Mouse (Mus musculus): ENCODE measurements around the gene Ptgfrn. TPM values are rescaled to one million over a fixed set of nuclear protein-coding genes. Genes with fewer than 3 reads are reported as not detected.

The Ptgfrn gene
- total RNA-seq (2021), result 10 to 100 TPM; 19.8 to 21.3 TPM
- long read RNA-seq, experiment 1, full-length matches to known transcripts, result 2 of 7 reads
- long read RNA-seq, experiment 1, partial matches to known transcripts, result 0 of 7 reads
- long read RNA-seq, experiment 1, other reads (novel, unspliced or antisense), result 5 of 7 reads
- long read RNA-seq, experiment 2, result 0 reads

- peak; percentile 83 to 84 for DNase-seq
Measured at GRCm38 (mm10) chr3:101110043-101110837, at the start of gene Ptgfrn. Ptgfrn (minus strand) TSS chr3:101110278.

- DNase-seq, result no peak
Measured at GRCm38 (mm10) chr3:101159701-101160100, 49.6 kb upstream of the Ptgfrn start.

- DNase-seq, result no peak
Measured at GRCm38 (mm10) chr3:101154067-101154466, 44.0 kb upstream of the Ptgfrn start.

GRCm38 (mm10) chr3:101153341-101153740 is 43.3 kb upstream of the Ptgfrn start:
- no peak for DNase-seq

- DNase-seq, result peak; percentile 31
Measured at GRCm38 (mm10) chr3:101146126-101146772, 36.2 kb upstream of the Ptgfrn start.

GRCm38 (mm10) chr3:101145292-101146046 is 35.4 kb upstream of the Ptgfrn start:
- DNase-seq, result peak; percentile 16 to 46

- no peak for DNase-seq
Measured at GRCm38 (mm10) chr3:101144366-101144948, 34.4 kb upstream of the Ptgfrn start.

GRCm38 (mm10) chr3:101143465-101143864 is 33.4 kb upstream of the Ptgfrn start:
- no peak for DNase-seq

- peak; percentile 49 to 70 for DNase-seq
Measured at GRCm38 (mm10) chr3:101141864-101142263, 31.8 kb upstream of the Ptgfrn start.

- DNase-seq, result no peak
Measured at GRCm38 (mm10) chr3:101139958-101140357, 29.9 kb upstream of the Ptgfrn start.

GRCm38 (mm10) chr3:101136483-101136882 is 26.4 kb upstream of the Ptgfrn start:
- peak in 1 of 2 experiments; percentile 12 for DNase-seq

- no peak for DNase-seq
Measured at GRCm38 (mm10) chr3:101134861-101135260, 24.8 kb upstream of the Ptgfrn start.

GRCm38 (mm10) chr3:101132981-101133380 is 22.9 kb upstream of the Ptgfrn start:
- DNase-seq, result no peak

- DNase-seq, result peak in 1 of 2 experiments; percentile 18
Measured at GRCm38 (mm10) chr3:101131772-101132171, 21.7 kb upstream of the Ptgfrn start.

- peak; percentile 77 to 89 for DNase-seq
Measured at GRCm38 (mm10) chr3:101130526-101130925, 20.4 kb upstream of the Ptgfrn start.

- DNase-seq, result no peak
Measured at GRCm38 (mm10) chr3:101129620-101130019, 19.5 kb upstream of the Ptgfrn start.

GRCm38 (mm10) chr3:101129090-101129489 is 19.0 kb upstream of the Ptgfrn start:
- DNase-seq, result no peak

GRCm38 (mm10) chr3:101127766-101128165 is 17.7 kb upstream of the Ptgfrn start:
- no peak for DNase-seq

GRCm38 (mm10) chr3:101124716-101125115 is 14.6 kb upstream of the Ptgfrn start:
- DNase-seq, result no peak

GRCm38 (mm10) chr3:101122479-101122878 is 12.4 kb upstream of the Ptgfrn start:
- peak; percentile 68 to 82 for DNase-seq

GRCm38 (mm10) chr3:101117774-101118173 is 7.7 kb upstream of the Ptgfrn start:
- no peak for DNase-seq

- DNase-seq, result no peak
Measured at GRCm38 (mm10) chr3:101117386-101117749, 7.3 kb upstream of the Ptgfrn start.
